Mouse (Mus musculus) midbrain, embryonic 11.5 days (tissue): ENCODE results near the gene Knl1. TPM values are rescaled to one million over a fixed set of nuclear protein-coding genes. Genes with fewer than 3 reads are reported as not detected.

ENCODE experiments used
- ATAC-seq: fragments of 200-750 bp; cut with Nextera tagmentation; 2 replicates; pipeline ENCODE4 v1.8.0; 2017; ENCODE audit warnings: moderate TSS enrichment, moderate library complexity; ENCODE audit not compliant: low FRiP score
- DNase-seq: peaks from one replicate; pipeline ENCODE4 v3.0.0; 2015; ENCODE audit warnings: low spot score; ENCODE audit errors: missing footprints
- H3K27ac ChIP-seq: fragments of 300-500 bp; sonication (generic); 2 replicates; pipeline ENCODE4 v1.5.1; 2014; ENCODE audit warnings: low read depth, low read length
- H3K27me3 ChIP-seq: fragments of 300-500 bp; sonication (generic); 2 replicates; pipeline ENCODE4 v1.6.1; 2014; ENCODE audit warnings: mild to moderate bottlenecking, low read length, moderate library complexity, mixed read lengths; ENCODE audit not compliant: control insufficient read depth, insufficient read depth
- H3K36me3 ChIP-seq: fragments of 300-500 bp; sonication (generic); 2 replicates; pipeline ENCODE4 v1.6.1; 2014; ENCODE audit warnings: mild to moderate bottlenecking, low read length, moderate library complexity, mixed read lengths; ENCODE audit not compliant: control insufficient read depth, insufficient read depth
- H3K4me1 ChIP-seq: fragments of 300-500 bp; sonication (generic); 2 replicates; pipeline ENCODE4 v1.6.1; 2014; ENCODE audit warnings: low read length; ENCODE audit not compliant: control insufficient read depth, insufficient read depth
- H3K4me2 ChIP-seq: fragments of 300-500 bp; sonication (generic); 2 replicates; pipeline ENCODE4 v1.6.1; 2014; ENCODE audit warnings: mild to moderate bottlenecking, moderate library complexity
- H3K4me3 ChIP-seq: fragments of 300-500 bp; sonication (generic); 2 replicates; pipeline ENCODE4 v1.5.1; 2014; ENCODE audit warnings: low read depth, low read length
- H3K9ac ChIP-seq: fragments of 300-500 bp; sonication (generic); 2 replicates; pipeline ENCODE4 v1.6.1; 2014; ENCODE audit warnings: low read length
- H3K9me3 ChIP-seq: fragments of 300-500 bp; sonication (generic); 2 replicates; pipeline ENCODE4 v1.6.1; 2016; ENCODE audit warnings: low read length; ENCODE audit not compliant: control insufficient read depth
- WGBS: fragments of 180-500 bp; shearing (Covaris S2); extraction: QIAGEN DNeasy Blood & Tissue Kit; methylation state at CpG from one replicate; pipeline ENCODE4 v1.1.7; 2014; 5-methylcytosine and 5-hydroxymethylcytosine counted together
- polyA plus RNA-seq: library from polyadenylated mRNA; unstranded; fragments of >200 nt; fragmentation: Nextera tagmentation; extraction: Ambion mirVana; gene quantifications from 2 replicates; pipeline ENCODE4 v1.2.1, GENCODE M21; 2014

Gene Knl1
- polyA plus RNA-seq, 1 experiment from 2014 or later, result 45.5 TPM

- Histone ChIP-seq H3K36me3 (peaks cover 27% of the 10 kb centered on the region), H3K9me3 (no peaks in the 10 kb centered on the region), H3K4me1 (no peaks in the 10 kb centered on the region), H3K9ac (no peak overlapping the region), H3K27ac (no peak overlapping the region), H3K4me3 (no peak overlapping the region), H3K4me2 (no peak overlapping the region), H3K27me3 (no peaks in the 10 kb centered on the region)
- no peak for DNase-seq
- WGBS, result 86% methylated on average over 2 of the region's 2 CpGs
- ATAC-seq, result no peak
These were observed 98.3 kb downstream of the Knl1 start for GRCm38 (mm10) chr2:119145199-119145598.

GRCm38 (mm10) chr2:119146435-119146834 is 99.5 kb downstream of the Knl1 start:
- ATAC-seq (no peak), DNase-seq (no peak)
- no peak overlapping the region for H3K4me3 ChIP-seq
- 84% methylated on average over 6 of the region's 6 CpGs for WGBS
- peaks cover 28% of the 10 kb centered on the region for H3K36me3 ChIP-seq
- H3K4me2 ChIP-seq, result no peak overlapping the region
- H3K27ac ChIP-seq, result no peak overlapping the region
- H3K4me1 ChIP-seq, result no peaks in the 10 kb centered on the region
- no peaks in the 10 kb centered on the region for H3K27me3 ChIP-seq
- H3K9me3 ChIP-seq, result no peaks in the 10 kb centered on the region
- no peak overlapping the region for H3K9ac ChIP-seq

DNA sequence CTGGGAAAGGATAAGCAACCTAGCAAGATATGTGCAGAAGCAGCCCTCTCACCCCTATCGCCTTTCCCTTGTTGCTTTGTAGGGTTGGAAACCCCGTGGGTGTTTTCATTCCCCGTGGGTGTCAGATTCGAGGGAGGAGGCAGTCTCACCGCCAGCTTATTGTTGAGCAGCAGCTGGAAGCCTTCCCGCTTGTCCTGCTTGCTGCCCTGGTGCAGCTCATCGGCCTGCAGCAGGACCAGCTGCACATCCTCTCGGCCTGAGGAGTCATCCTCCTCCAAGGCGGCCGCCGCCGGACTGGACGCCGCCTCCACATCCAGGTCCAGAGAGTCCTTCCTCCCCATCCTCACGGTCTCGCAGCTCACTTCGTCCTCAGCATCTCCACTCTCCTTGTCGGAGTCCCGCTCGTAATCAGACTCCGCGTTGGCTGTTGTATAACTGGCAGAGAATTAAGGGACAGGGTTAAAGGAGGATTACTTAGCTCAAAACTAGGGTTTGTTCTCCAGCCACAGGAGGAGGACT is 100.3 kb downstream of the Knl1 start:
- H3K27me3 ChIP-seq, result no peaks in the 10 kb centered on the region
- DNase-seq (no peak), ATAC-seq (no peak)
- H3K9ac ChIP-seq, result no peak overlapping the region
- WGBS, result 88% methylated on average over 22 of the region's 22 CpGs
- no peak overlapping the region for H3K4me2 ChIP-seq
- no peaks in the 10 kb centered on the region for H3K9me3 ChIP-seq
- H3K36me3 ChIP-seq, result peaks cover 27% of the 10 kb centered on the region
- no peak overlapping the region for H3K27ac ChIP-seq
- no peaks in the 10 kb centered on the region for H3K4me1 ChIP-seq
- no peak overlapping the region for H3K4me3 ChIP-seq

- H3K9me3 ChIP-seq, result no peaks in the 10 kb centered on the region
- ATAC-seq (no peak), DNase-seq (no peak)
- peaks cover 27% of the 10 kb centered on the region for H3K36me3 ChIP-seq
- no peaks in the 10 kb centered on the region for H3K4me1 ChIP-seq
- 95% methylated on average over 8 of the region's 8 CpGs for WGBS
- no peaks in the 10 kb centered on the region for H3K27me3 ChIP-seq
- H3K9ac ChIP-seq, result no peak overlapping the region
- no peak overlapping the region for H3K4me3 ChIP-seq
- no peak overlapping the region for H3K27ac ChIP-seq
- H3K4me2 ChIP-seq, result no peak overlapping the region
These were observed 100.9 kb downstream of the Knl1 start for GRCm38 (mm10) chr2:119147775-119148174.

DNA sequence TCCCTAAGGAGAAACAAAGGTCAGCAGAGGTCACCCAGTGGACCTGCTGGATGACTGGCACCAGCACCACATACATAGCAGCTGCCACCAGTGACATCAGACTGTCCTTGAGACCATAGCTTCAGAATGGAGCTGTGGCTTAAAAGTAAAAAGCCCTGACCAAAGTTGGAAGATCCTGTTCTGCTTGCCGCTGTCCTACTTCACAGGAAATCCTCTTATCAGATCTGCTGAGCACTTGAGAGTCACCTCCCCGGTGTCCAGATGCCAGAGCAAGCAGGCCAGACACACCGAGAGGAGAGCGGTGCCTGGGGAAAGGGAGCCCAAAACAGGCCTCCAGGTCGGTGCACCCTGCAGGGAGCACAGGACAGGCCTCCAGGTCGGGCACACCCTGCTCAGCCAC is 105.3 kb downstream of the Knl1 start:
- Histone ChIP-seq H3K4me3 (no peak overlapping the region), H3K4me2 (no peak overlapping the region), H3K36me3 (peaks cover 9% of the 10 kb centered on the region), H3K27me3 (no peaks in the 10 kb centered on the region), H3K9me3 (no peaks in the 10 kb centered on the region), H3K27ac (no peak overlapping the region), H3K4me1 (peaks cover 6% of the 10 kb centered on the region), H3K9ac (no peak overlapping the region)
- ATAC-seq (no peak), DNase-seq (no peak)
- WGBS, result 86% methylated on average over 6 of the region's 6 CpGs

DNA sequence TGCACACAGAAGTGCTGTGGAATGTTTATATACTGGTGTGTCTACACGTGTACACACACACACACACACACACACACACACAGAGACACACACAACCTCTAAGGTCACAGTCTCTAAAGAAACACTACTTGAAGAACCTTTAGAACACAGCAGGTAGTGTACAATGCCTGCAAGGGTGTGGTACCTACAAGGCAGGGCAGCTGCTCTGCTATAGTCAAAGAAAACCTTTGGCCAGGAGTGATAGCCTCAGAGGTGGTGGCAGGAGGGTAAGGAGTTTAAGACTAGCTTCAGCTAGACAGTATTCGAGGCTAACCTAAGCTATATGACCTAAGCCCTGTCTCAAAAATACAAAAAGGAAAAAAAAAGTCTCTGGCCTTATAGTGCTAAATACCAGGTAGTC is 107.8 kb downstream of the Knl1 start:
- H3K4me3 ChIP-seq, result no peak overlapping the region
- no peaks in the 10 kb centered on the region for H3K27me3 ChIP-seq
- ATAC-seq (no peak), DNase-seq (no peak)
- H3K4me1 ChIP-seq, result peaks cover 9% of the 10 kb centered on the region
- H3K9me3 ChIP-seq, result no peaks in the 10 kb centered on the region
- no peak overlapping the region for H3K9ac ChIP-seq
- WGBS, result 93% methylated on average over 2 of the region's 2 CpGs
- no peak overlapping the region for H3K4me2 ChIP-seq
- H3K27ac ChIP-seq, result no peak overlapping the region
- H3K36me3 ChIP-seq, result peaks cover 8% of the 10 kb centered on the region

Other genes with a start within 250 kb of the Knl1 start
- gene Knstrn, start 233.1 kb upstream of the Knl1 start, polyA plus RNA-seq, result 201 and 203 TPM in 2 replicates
- 40.5 and 44.4 TPM in 2 replicates for gene Ivd, start 185.2 kb upstream of the Knl1 start, polyA plus RNA-seq
- 1.4 and 1.5 TPM in 2 replicates for gene Bahd1, start 146.7 kb upstream of the Knl1 start, polyA plus RNA-seq
- 17.3 and 19.2 TPM in 2 replicates for gene Chst14, start 120.6 kb upstream of the Knl1 start, polyA plus RNA-seq
- gene Ccdc32, start 17.7 kb upstream of the Knl1 start, polyA plus RNA-seq, result 25.0 and 25.6 TPM in 2 replicates
- 7.4 and 7.9 TPM in 2 replicates for gene Rpusd2, start 12.3 kb upstream of the Knl1 start, polyA plus RNA-seq
- gene Rad51, start 65.7 kb downstream of the Knl1 start, polyA plus RNA-seq, result 74.6 and 76.9 TPM in 2 replicates
- gene Rmdn3, start 109.9 kb downstream of the Knl1 start, polyA plus RNA-seq, result 41.1 and 46.7 TPM in 2 replicates
- 1.5 and 2.5 TPM in 2 replicates for gene Gchfr, start 120.7 kb downstream of the Knl1 start, polyA plus RNA-seq
- gene Gm14137, start 127.4 kb downstream of the Knl1 start, polyA plus RNA-seq, result 0.15 and 0.20 TPM in 2 replicates
- gene Zfyve19, start 161.5 kb downstream of the Knl1 start, polyA plus RNA-seq, result 44.2 and 48.9 TPM in 2 replicates
- 22.5 and 25.6 TPM in 2 replicates for gene Dnajc17, start 161.7 kb downstream of the Knl1 start, polyA plus RNA-seq
- 0.21 TPM in 1 of 2 replicates, not detected in the other for gene Ppp1r14d, start 182.8 kb downstream of the Knl1 start, polyA plus RNA-seq
- gene Spint1, start 190.2 kb downstream of the Knl1 start, polyA plus RNA-seq, result 1.1 and 1.2 TPM in 2 replicates
- gene Rhov, start 224.2 kb downstream of the Knl1 start, polyA plus RNA-seq, result 1.3 and 2.6 TPM in 2 replicates
- gene Vps18, start 241.6 kb downstream of the Knl1 start, polyA plus RNA-seq, result 9.8 and 10.0 TPM in 2 replicates